Mouse (Mus musculus) neutrophil, adult 65 days (primary cell): ENCODE measurements around the gene Crnn. TPM values are rescaled to one million over a fixed set of nuclear protein-coding genes. Genes with fewer than 3 reads are reported as not detected.

Source experiments
- total RNA-seq: library from RNA; stranded (reverse); gene quantifications from 2 replicates; pipeline ENCODE4 v1.2.4, GENCODE M21; 2023

Crnn gene
- total RNA-seq, result not detected in 2 replicates

DNA sequence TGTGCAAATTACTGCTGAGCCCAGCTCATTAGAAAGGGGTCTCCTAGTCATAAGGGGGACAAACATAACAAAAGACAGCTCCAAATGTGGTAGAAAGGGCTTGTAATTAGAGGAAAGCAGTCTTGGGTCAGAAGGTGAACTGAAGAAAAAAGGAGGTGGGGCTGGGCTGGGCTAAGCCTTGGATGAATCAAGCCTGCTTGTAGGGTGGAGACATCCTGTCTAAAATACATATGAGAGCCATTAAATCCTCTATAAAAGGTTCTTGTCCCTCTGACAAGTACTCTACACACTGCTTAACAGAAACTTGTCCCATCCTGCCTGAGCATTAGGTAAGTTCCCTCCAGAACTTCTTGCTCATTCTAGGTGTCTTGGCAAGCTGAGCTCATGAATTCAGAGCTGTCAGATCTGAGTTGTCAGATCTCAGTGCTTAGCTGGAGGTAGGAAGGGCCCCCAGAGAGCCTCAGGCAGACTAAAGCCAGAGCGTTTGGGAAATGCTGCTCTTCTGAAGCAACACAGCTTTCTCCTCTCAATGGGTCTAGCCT lies at the start of gene Crnn:
TSS of gene Crnn (plus strand) at position 278 of the 542 bp plus-strand sequence.

DNA sequence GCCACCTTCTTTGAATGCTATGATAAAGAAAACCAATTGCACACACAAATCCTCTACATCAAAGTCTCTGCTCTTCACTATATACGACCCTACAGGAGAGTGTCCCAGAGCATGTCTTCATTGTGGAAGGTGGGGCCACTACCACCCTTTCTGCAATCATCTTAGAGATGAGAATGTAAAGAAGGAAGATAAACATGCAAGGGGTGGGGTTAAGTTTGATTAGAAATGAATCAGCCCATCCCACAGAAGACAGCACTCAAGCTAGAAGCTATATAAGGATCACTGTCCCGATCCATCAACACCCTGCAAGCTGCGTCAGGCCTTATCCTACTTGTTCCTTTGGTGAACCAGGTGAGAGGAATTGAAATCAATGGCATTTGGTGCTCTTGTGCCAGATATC lies 52.4 kb downstream of the Crnn start, which contains the start of gene Flg2:
TSS of gene Flg2 (plus strand) at position 301 of the 400 bp plus-strand sequence.

Other genes starting within 250 kb of the Crnn start
- gene Lce3a, start 218.6 kb upstream of the Crnn start, total RNA-seq, result not detected in 2 replicates
- gene Lce3b, start 211.8 kb upstream of the Crnn start, total RNA-seq, result not detected in 2 replicates
- not detected in 2 replicates for gene Lce3c, start 200.3 kb upstream of the Crnn start, total RNA-seq
- gene Lce3d, start 187.4 kb upstream of the Crnn start, total RNA-seq, result not detected in 2 replicates
- gene Lce3e, start 177.7 kb upstream of the Crnn start, total RNA-seq, result not detected in 2 replicates
- not detected in 2 replicates for gene Lce3f, start 152.6 kb upstream of the Crnn start, total RNA-seq
- not detected in 2 replicates for gene Crct1, start 129.1 kb upstream of the Crnn start, total RNA-seq
- not detected in 2 replicates for gene Lce1m, start 125.7 kb upstream of the Crnn start, total RNA-seq
- gene Gm4858, start 76.0 kb upstream of the Crnn start, total RNA-seq, result not detected in 2 replicates
- not detected in 2 replicates for gene Flg2, start 52.5 kb downstream of the Crnn start, total RNA-seq
- gene Flg, start 128.7 kb downstream of the Crnn start, total RNA-seq, result not detected in 2 replicates
- not detected in 2 replicates for gene Hrnr, start 175.0 kb downstream of the Crnn start, total RNA-seq
- not detected in 2 replicates for gene Rptn, start 248.9 kb downstream of the Crnn start, total RNA-seq